Mouse (Mus musculus) intestine, postnatal 0 days (tissue): ENCODE measurements at regions not wholly inside any gene's neighbourhood (a gene's known extent, or its start where the extent isn't known, plus 50 kb on each side); places are given as distances from the start of the nearest gene placed in this dataset.

Experiments used
- ATAC-seq: fragments of 200-750 bp; cut with Nextera tagmentation; 2 replicates; pipeline ENCODE4 v1.8.0; 2017; ENCODE audit warnings: mild to moderate bottlenecking, moderate TSS enrichment, moderate library complexity
- H3K27ac ChIP-seq: fragments of 300-500 bp; sonication (generic); 2 replicates; pipeline ENCODE4 v1.5.1; 2014; ENCODE audit warnings: mild to moderate bottlenecking, low read depth, low read length, moderate library complexity
- H3K27me3 ChIP-seq: fragments of 300-500 bp; sonication (generic); replicated peaks from 2 replicates; pipeline ENCODE4 v1.6.1; 2014; ENCODE audit warnings: low read length, mixed read lengths; ENCODE audit not compliant: control insufficient read depth, insufficient read depth
- H3K36me3 ChIP-seq: fragments of 300-500 bp; sonication (generic); 2 replicates; pipeline ENCODE4 v1.6.1; 2014; ENCODE audit warnings: mild to moderate bottlenecking, moderate library complexity; ENCODE audit not compliant: control insufficient read depth, insufficient read depth
- H3K4me1 ChIP-seq: fragments of 300-500 bp; sonication (generic); replicated peaks from 2 replicates; pipeline ENCODE4 v1.6.1; 2014; ENCODE audit warnings: antibody characterized with exemption, low read length, mixed read lengths; ENCODE audit not compliant: control insufficient read depth, insufficient read depth
- H3K4me2 ChIP-seq: fragments of 300-500 bp; sonication (generic); replicated peaks from 2 replicates; pipeline ENCODE4 v1.6.1; 2014; ENCODE audit warnings: low read depth, mild to moderate bottlenecking, moderate library complexity
- H3K4me3 ChIP-seq: fragments of 300-500 bp; sonication (generic); 2 replicates; pipeline ENCODE4 v1.5.1; 2014; ENCODE audit warnings: low read depth, low read length
- H3K9ac ChIP-seq: fragments of 300-500 bp; sonication (generic); 2 replicates; pipeline ENCODE4 v1.6.1; 2014; ENCODE audit warnings: mild to moderate bottlenecking, low read depth, low read length
- H3K9me3 ChIP-seq: fragments of 300-500 bp; sonication (generic); 2 replicates; pipeline ENCODE4 v1.6.1; 2016; ENCODE audit warnings: mixed run types; ENCODE audit not compliant: control insufficient read depth
- CTCF ChIP-seq: sonication (generic); IDR thresholded peaks from 2 replicates; pipeline ENCODE4 v1.5.1; 2016; ENCODE audit warnings: low read depth, mild to moderate bottlenecking, control low read depth, antibody characterized with exemption, moderate library complexity
- WGBS: fragments of 180-500 bp; shearing (Covaris S2); extraction: QIAGEN DNeasy Blood & Tissue Kit; methylation state at CpG from one replicate; pipeline ENCODE4 v1.1.7; 2014; 5-methylcytosine and 5-hydroxymethylcytosine counted together

GRCm38 (mm10) chr7:77632656-77633055 lies 1105.2 kb downstream of the Ntrk3 start:
- 28% methylated on average over 1 of the region's 1 CpGs for WGBS
- H3K36me3 ChIP-seq, result no peaks in the 10 kb centered on the region
- no peak overlapping the region for H3K4me3 ChIP-seq

GRCm38 (mm10) chr7:77623491-77623890 lies 1114.3 kb downstream of the Ntrk3 start:
- WGBS, result 90% methylated on average over 4 of the region's 4 CpGs
- Histone ChIP-seq H3K27me3 (no peaks in the 10 kb centered on the region), H3K4me3 (no peak overlapping the region), H3K4me1 (no peaks in the 10 kb centered on the region), H3K9me3 (no peaks in the 10 kb centered on the region), H3K36me3 (no peaks in the 10 kb centered on the region), H3K4me2 (no peak overlapping the region), H3K27ac (no peak overlapping the region), H3K9ac (no peak overlapping the region)
- TF ChIP-seq CTCF, result no peak
- ATAC-seq, result no peak

More at GRCm38 (mm10) chr7:77632656-77633055, 1105.2 kb downstream of the Ntrk3 start:
- Histone ChIP-seq H3K27me3 (no peaks in the 10 kb centered on the region), H3K4me1 (no peaks in the 10 kb centered on the region), H3K9ac (no peak overlapping the region), H3K27ac (no peak overlapping the region), H3K9me3 (no peaks in the 10 kb centered on the region), H3K4me2 (no peak overlapping the region)
- ATAC-seq, result no peak
- TF ChIP-seq CTCF, result no peak

GRCm38 (mm10) chr7:77622934-77623333 lies 1114.9 kb downstream of the Ntrk3 start:
- no peaks in the 10 kb centered on the region for H3K9me3 ChIP-seq
- no peaks in the 10 kb centered on the region for H3K27me3 ChIP-seq
- H3K4me1 ChIP-seq, result no peaks in the 10 kb centered on the region
- ATAC-seq, result no peak
- no peak overlapping the region for H3K4me3 ChIP-seq
- H3K27ac ChIP-seq, result no peak overlapping the region
- no peak overlapping the region for H3K4me2 ChIP-seq
- no peak overlapping the region for H3K9ac ChIP-seq
- no peak for TF ChIP-seq CTCF
- no peaks in the 10 kb centered on the region for H3K36me3 ChIP-seq

- no peak overlapping the region for H3K4me3 ChIP-seq
- no peaks in the 10 kb centered on the region for H3K36me3 ChIP-seq
- H3K27me3 ChIP-seq, result no peaks in the 10 kb centered on the region
- H3K9me3 ChIP-seq, result no peaks in the 10 kb centered on the region
- no peaks in the 10 kb centered on the region for H3K4me1 ChIP-seq
- no peak overlapping the region for H3K9ac ChIP-seq
- no peak overlapping the region for H3K4me2 ChIP-seq
- WGBS, result 71% methylated on average over 1 of the region's 1 CpGs
- H3K27ac ChIP-seq, result no peak overlapping the region
- ATAC-seq, result no peak
- TF ChIP-seq CTCF, result no peak
Observed at GRCm38 (mm10) chr7:77572872-77573271, 1164.9 kb downstream of the Ntrk3 start.

- Histone ChIP-seq H3K4me2 (no peak overlapping the region), H3K36me3 (no peaks in the 10 kb centered on the region), H3K27ac (no peak overlapping the region), H3K9ac (no peak overlapping the region), H3K4me3 (no peak overlapping the region), H3K27me3 (no peaks in the 10 kb centered on the region), H3K9me3 (no peaks in the 10 kb centered on the region), H3K4me1 (no peaks in the 10 kb centered on the region)
- no peak for ATAC-seq
- 30% methylated on average over 1 of the region's 1 CpGs for WGBS
- TF ChIP-seq CTCF, result no peak
Observed at GRCm38 (mm10) chr7:77559095-77559494, 1178.7 kb downstream of the Ntrk3 start.

- 31% methylated on average over 4 of the region's 4 CpGs for WGBS
- no peaks in the 10 kb centered on the region for H3K36me3 ChIP-seq
- no peak for ATAC-seq
Observed at GRCm38 (mm10) chr7:77558536-77558935, 1179.3 kb downstream of the Ntrk3 start.

GRCm38 (mm10) chr7:77536890-77537289 lies 1200.9 kb downstream of the Ntrk3 start:
- WGBS, result 51% methylated on average over 5 of the region's 5 CpGs
- H3K4me2 ChIP-seq, result no peak overlapping the region
- no peaks in the 10 kb centered on the region for H3K27me3 ChIP-seq
- no peak overlapping the region for H3K9ac ChIP-seq
- no peak for TF ChIP-seq CTCF
- no peaks in the 10 kb centered on the region for H3K36me3 ChIP-seq
- H3K4me1 ChIP-seq, result no peaks in the 10 kb centered on the region
- H3K27ac ChIP-seq, result no peak overlapping the region
- no peak for ATAC-seq
- no peaks in the 10 kb centered on the region for H3K9me3 ChIP-seq
- H3K4me3 ChIP-seq, result no peak overlapping the region

More at GRCm38 (mm10) chr7:77558536-77558935, 1179.3 kb downstream of the Ntrk3 start:
- TF ChIP-seq CTCF, result no peak
- no peak overlapping the region for H3K4me2 ChIP-seq
- H3K9ac ChIP-seq, result no peak overlapping the region
- no peaks in the 10 kb centered on the region for H3K9me3 ChIP-seq
- no peaks in the 10 kb centered on the region for H3K4me1 ChIP-seq
- H3K27me3 ChIP-seq, result no peaks in the 10 kb centered on the region
- no peak overlapping the region for H3K27ac ChIP-seq
- H3K4me3 ChIP-seq, result no peak overlapping the region
